Mouse (Mus musculus) urinary bladder, adult 18-20 months (tissue): ENCODE results near the gene Abca17.

ENCODE experiments used
- DNase-seq, 2 experiments: peaks; one replicate each; pipeline ENCODE4 v3.0.0; 2022; ENCODE audit warnings: low spot score in 2 of 2, mixed read lengths in 2 of 2

Abca17 gene

DNA sequence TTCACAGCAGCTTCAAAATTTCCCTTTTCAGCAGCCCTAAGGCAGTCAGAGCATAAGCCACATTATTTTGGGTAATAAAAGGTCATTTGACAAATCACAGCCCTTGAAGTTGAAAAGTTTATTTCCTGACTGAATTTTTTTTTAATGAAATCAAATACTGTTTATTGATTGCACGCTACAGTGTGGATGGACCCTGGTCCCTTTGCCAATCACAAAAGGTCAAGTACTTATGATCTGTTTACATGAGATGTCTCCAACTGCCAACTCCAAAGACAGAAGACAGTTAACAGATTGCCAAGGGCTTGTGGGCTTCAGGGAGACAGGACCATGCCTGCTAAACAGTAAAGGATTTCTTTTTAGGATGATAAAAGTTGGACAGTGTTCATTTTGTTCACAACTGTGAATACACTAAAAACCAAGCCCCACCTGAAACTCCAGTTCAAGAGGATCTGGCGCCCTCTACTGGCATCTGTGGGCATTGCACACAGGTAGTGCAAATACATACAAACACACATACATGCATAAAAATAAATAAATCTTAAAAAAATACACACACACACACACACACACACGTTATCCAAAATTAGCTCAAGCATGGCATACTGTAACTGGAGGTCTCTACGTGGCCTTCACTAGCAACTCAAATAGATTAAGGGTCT is 107.4 kb downstream of the Abca17 start:
- no peak for DNase-seq

DNA sequence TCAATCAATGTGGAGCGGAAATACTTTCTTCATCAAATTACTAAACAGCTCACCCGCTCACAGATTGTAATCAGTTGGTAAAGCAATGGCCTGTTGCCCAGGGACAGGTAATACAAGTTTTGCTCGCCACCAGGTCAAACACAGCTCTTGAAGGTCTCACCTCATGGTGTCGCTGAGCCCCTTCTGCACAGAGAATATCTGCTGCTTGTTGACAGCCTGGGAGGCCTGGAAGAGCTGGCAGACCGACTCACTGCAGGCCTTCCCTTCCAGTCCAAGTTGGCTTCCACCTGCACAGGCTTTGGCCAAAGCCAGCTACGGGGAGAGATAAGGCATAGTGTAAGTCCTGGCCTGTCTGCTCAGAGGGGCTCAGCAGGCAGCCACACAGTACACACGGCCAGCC is 113.9 kb downstream of the Abca17 start:
- peak; percentile 38 to 52 for DNase-seq

DNA sequence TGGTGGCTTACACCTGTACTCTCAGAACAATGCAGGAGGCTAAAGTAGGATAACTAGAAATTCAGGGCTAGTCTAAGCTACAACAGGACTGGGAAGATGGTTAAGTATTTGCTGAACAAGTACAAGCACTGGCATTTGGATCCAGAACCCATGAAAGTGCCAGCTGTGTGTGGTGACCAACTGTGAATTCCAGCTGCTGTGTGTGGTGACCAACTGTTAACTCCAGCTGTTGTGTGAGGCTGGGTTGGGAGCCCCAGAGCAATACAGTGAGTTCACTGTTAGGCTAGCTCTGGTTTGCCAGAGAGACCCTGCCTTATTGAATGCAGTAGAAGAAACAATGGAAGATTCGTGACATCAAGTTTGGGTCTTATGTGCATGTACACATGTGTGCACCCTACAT is 114.4 kb downstream of the Abca17 start:
- DNase-seq = no peak

DNA sequence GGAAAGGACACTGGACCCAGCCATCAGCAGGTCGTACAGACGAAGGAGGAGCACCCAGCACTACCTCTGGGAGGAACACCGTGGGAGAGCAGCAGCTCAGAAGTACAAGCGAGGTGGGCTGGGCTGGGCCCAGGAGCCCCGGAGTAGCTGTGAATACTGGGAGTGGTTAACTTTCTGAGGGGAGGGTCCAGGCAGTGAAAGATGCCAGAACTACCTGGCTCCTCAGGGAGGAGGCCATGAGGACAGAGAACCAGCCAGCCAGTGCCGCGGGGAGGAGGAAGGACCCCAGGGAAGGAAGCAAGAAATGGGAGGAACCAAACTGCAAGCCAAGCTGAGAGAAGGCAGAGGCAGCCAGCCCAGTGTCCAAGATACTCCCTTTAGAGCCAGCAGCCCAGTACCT is 122.9 kb downstream of the Abca17 start:
- no peak for DNase-seq

DNA sequence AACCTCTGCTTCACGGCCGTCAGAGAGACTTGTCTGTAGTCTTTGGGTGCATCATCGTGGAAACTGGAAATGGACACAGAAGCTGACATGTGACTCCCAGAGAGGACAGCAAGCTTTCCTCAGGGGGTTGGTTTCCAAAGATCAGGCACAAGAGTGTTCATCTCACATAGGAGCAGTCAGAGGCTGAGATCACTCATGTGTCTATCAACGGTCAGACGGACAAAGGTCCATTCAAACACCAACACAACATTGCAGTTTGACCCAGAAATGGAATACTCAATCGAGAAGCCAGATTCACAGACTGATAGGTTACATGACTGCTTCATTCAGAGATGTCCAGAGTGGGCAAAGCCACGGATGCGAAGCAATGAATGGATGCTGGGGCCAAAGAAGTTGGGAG is 124.1 kb downstream of the Abca17 start:
- DNase-seq = no peak

DNA sequence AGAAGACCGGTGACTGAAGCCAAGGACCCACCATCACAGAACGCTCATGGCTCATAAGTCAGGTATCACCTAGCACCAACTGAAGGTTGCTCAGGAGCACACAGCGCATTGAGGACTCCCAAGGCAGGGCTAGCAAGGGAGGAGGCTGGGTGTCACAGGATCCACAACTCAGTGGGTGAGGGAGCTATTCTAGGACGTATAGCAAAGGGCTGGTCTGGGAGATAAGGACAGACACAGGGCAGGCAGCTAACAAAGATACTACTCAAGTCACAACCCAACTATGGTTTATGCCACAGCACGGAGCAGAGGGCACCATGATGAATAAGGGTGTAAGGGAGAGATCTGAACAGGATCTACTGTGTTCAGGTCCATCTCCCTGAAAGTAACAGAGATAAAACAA is 125.0 kb downstream of the Abca17 start:
- DNase-seq = no peak

DNA sequence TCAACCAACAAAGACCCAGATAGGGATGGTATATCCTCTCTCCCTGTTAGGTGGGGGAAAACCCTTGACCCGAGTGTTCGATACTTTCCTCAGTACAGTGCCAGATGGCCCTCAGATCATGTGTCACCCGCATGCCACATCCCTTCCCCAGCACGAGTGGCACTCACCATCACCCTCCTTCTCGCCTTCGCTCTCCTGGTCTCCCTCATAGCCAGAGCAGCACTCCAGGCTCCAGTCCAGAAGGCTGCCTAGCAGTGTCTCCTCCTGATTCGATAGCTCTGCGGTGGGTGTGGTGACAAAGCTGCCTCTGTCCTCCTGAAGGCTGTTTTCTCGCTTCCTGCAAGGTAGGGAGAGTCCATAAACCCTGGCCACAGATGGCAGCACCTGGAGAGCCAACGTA is 126.1 kb downstream of the Abca17 start:
- no peak for DNase-seq

DNA sequence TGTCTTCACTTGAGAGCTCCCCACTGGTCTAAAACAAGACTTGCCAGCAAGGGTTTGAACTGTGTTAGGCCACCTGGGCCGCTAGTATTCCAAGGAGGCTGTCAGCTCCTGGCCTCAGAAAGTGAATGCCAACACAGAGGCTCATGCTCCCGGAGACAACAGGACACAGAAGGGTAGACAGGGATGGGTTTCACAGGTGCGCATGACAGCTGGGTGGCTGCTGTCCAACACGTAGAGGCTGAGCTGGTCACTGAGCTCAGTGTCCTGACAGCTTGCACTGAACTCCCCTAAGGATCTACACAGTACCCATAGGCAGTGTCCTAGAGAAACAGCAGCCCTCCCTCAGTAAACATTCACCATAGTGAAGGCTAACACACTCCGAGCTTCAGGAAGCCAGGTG is 127.4 kb downstream of the Abca17 start:
- no peak for DNase-seq

DNA sequence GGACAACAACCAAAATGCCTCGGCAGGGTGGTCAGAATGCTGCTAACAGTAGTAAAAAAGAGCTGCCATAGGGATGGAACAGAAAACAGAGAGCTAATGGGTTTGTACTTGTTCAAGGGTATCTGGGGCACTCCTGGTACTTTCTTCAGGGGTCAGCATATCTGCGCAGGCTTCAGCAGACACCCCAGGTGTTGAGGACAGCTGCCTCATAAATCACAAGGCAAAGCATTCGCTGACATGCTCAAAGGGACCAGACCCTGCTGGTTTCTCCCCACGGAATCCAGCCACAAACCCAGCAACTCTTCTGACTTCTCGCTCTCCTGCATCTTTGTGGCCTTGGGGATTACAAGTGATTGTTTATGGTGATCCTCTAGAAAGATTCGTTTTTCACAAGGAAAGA is 128.2 kb downstream of the Abca17 start:
- no peak for DNase-seq

DNA sequence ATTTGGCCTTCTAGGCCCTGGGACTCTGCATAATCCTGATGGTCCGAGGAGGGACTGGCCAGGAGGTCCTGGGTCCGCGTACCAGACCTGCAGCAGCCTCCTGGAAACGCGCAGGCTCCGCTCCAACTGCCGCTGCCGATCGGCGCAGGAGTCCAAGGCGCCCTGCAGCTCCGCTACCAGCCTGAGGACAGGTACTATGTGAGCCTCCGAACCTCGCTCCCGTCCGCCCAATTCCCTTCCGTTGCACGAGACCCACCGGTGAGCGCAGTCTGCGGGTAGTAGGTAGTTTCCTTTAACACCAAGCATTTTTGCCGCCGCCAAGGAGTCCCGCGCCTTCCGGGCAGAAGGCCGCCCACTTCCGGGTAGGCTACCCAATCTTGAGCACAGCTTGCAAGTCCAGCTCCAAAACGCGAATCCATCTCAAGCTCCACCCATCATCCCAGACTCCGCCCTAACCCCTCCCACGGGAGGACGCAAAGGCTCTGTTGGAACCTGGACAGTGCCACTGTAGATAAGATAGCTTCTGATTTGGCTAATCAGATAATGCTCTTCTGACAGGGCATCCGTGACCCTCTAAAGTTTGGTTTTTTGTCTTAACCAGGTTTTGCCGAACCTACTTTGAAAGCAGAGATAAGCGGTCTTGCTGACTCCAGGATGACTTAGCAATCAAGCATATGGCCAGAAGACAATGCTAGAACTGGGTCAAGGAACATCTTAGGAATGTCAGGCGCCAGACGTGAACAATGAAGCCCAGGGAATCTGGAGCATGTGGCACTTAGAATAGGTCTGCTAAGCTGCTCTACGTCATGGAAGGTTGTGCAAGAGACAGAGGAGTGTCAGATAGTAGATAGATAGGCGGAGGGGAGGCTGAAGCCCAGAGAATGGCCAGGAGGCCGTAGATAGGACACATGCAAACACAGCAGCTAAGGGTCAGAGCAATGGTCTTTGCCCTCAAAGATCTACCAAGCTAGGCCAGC is 130.1 kb downstream of the Abca17 start, which contains the start of gene Tedc2:
Tedc2 (minus strand) TSS at position 417 of the 977 bp plus-strand sequence.
- peak; percentile 90 to 97 for DNase-seq

DNA sequence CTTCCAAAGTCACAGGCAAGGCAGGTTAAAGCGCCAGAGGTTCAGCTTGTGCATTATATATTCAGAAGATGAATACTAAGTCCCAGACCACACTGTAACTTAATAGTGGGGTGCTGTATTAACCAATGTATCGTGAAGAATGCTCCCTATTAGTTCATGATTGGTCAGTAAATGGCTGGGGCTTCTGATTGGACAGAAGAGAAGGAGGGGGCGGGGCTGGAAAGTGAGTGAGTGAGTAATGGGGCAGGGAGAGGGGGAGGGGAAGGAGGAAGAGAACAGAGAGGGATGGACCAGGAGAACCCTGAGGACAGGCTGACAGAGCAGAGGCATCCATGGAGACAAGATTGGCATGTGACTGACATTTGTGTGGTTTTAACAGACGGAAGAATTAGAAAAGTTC is 134.0 kb downstream of the Abca17 start:
- no peak for DNase-seq
